Mouse (Mus musculus) testis, postnatal 10 days (tissue): Measurements from ENCODE around the gene Chkb.

ENCODE experiments used
- DNase-seq: peaks from one replicate; pipeline ENCODE4 v3.0.0; 2021; ENCODE audit warnings: low spot score

Gene Chkb

DNA sequence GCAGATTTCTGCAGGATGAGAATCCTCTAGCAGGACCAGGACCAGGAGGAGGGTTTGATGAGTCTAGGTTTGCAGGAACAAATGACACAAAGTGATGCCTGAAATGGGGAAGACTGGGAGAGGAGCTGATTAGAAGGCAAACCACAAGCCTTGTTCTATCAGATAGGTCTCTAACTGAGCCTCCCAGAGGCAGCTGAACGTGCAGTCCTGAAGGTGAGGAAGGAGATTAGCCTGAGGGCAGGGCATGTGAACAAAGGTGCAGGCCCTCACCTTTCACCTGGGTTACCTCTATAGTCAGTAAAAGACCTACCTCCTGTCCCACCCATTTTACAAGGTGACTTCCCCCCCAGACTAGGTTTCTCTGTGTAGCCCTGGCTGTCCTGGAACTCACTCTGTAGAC lies 30.0 kb downstream of the Chkb start:
- DNase-seq: no peak

DNA sequence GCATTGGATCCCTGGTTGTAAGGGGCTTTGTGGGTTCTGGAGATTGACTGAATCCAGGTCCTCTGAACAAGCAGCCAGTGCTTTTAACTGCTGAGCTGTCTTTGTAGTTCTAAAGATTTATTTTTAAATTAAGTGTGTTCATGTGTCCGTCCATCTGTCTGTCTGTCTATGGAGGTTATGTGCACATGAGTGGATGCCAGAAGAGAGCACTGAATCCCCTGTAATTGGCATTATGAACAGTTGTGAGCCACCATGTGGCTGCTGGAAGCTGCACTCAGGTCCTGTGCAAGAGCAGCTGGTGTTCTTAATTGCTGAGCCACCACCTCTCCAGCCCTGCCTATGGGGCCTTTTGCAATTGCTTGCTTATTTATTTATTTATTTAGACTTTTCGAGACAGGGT lies 31.6 kb downstream of the Chkb start:
- no peak for DNase-seq

DNA sequence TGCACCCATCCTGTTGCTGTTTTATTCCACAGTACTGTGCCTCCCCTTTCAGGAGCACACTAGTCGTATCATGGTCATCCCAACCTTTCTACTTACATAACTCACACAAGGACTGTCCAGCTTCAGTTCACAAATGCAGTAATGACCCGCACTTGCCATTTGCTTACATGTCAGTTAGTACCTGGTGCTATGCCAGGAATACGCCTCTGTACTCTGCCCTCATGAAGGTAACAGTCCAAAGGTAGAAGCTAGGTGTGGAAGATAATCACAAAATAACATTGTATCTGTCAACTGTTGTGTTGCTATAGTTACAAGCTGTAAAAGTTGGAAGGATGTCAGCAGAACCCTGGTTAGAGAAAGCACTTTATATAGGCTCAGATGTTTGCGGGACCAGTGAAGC lies 32.8 kb downstream of the Chkb start:
- no peak for DNase-seq

DNA sequence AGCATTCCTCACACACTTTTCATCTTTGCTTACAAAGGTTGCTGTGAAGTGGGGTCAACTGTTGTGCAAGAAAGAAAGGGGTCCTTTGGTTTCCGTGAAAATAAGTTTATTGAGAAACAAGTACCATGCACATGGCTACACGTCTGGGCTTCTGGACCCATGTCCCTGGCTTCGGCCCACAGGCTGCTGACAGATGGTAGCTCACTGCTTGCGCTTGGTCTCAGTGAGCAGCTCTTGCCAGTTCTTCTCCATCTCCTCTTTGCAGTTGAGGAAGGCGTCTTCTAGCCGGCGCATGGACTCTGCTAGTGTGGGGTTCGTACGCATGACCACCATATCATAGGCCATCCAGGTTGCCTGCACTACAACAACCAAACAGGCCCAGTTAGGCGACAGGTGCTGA lies 39.6 kb downstream of the Chkb start:
- no peak for DNase-seq

DNA sequence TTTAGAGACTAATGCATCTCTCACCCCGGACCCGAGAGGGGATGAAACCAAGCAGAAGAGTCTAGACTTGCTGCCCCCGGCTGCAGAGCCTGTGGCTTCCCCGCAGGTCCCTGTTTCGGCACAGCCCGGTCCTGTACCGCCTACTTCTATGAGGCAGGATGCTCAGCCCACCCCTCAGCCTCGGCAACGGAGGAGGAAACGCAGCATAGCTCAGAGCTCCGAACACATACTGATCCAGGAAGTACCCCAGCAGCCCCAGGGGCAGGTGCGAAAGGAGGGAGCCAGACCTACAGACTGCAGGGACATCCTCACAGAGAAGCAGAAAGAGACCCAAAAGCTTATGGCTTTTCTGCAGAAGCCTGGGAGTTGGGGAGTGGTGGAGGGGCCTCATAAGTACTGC lies 42.6 kb downstream of the Chkb start:
- no peak for DNase-seq

DNA sequence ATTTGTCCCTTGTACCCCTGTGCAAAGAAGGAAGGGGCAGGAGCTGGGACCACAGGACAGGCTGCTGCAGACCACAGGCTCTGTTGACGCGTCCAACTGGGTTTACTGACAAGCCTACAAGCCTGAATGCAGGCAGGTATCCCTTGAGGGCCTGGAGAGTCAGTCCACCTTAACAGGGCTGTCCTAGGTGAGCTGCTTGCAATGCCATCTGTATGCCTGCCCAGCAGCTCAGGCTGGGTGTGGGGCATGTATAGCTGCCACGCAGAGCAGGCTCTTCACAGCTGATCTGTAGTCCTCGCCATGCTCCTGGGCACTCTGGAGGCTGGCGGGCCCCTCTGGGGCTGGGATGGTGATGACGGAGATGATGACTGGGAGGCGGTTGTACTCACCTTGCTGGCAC lies 45.1 kb downstream of the Chkb start, which contains the start of gene Klhdc7b:
Gene Klhdc7b, plus strand, starts transcription at position 301 of the 400 bp plus-strand sequence.
- no peak for DNase-seq

DNA sequence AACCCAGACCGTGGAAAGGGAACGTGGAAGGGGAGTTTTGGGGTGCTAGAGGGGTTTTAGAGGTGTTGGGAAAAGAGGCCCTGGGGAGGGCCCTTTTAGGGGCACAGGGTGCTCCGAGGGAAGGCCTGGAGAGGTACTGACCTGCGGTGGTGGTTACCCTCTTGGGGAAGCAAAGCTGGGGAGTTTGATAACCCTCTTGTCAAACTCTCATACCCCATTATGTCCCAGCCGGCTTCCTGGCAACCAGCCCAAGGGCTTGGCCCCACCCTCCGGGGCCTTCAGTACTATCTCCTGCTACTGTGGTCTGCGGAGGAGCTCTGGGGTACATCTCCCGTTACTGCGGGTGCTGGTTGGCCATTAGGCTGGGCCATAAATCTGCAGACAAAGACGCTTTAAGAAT lies 50.3 kb downstream of the Chkb start:
- DNase-seq: peak; percentile 68

DNA sequence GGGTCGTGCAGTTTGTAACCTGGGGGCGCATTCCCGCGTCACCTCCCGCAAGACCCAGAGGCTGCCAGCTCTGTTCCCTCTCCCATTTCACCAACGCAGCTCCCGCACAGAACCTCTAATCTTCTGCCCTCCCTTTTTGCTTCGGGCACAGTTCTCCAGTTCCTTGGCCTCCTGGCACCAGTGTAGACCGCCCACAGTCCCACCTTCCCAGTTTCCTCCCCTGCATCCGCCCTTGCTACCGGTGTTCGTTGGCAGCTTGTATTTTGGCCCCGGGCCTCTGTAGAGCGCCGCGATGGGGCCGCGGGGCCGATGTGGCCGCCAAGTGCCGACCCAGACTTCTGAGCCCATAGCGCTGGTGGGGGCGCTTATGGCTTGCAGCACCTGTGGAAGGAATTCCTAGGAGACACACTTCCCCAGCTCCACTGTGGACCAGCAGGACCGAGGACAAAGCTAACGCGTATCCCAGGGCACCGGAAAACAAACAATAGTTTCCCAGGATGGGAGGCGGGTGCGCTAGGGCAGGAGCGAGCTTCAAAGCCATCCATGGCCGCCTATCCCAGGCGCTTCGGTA lies 50.8 kb downstream of the Chkb start, which contains the start of gene Odf3b:
Gene Odf3b, minus strand, starts transcription at position 452 of the 571 bp plus-strand sequence.
- DNase-seq: peak; percentile 50

DNA sequence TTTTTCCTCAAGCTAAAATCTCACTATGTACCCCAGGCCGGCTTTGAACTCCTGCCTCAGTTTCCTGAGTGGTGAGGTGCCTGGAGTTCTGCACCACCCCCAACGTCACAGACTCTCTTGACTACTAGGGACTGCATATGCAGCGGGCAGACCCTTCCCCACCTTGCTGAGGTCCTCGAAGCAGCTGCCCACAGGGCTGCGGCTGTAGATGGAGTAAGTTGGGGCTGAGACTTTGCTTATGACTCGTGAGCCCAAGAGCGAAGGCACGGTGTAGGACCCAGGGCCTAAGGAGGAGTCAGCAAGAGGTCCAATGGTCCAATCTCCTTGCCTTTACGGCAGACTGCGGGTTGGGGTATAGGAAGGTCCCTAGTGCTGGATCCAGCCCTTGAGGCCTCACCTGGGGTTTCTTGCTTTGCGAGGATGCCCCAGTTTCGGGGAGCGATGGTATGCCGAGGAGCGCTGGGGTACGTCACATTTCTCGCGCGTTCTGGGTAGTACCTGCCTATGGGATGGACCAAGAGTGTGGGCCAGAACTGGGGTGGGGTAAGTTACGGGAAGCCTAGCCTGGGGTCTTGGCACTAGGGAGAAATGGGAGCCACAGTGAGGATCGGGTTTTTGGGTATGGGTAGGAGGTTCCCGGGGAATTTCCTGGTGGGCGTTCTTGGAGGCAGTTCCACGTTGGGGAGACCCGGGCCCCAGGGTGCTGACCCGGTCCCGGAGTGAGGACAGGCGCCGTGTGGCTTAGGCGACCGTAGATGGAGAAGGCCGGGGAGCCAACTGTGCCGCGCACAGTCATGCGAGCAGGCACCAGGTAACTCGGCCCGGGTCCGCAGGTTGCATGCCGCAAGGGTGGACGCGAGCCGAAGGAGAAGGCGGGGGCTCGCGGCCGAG lies 51.5 kb downstream of the Chkb start:
- no peak for DNase-seq

DNA sequence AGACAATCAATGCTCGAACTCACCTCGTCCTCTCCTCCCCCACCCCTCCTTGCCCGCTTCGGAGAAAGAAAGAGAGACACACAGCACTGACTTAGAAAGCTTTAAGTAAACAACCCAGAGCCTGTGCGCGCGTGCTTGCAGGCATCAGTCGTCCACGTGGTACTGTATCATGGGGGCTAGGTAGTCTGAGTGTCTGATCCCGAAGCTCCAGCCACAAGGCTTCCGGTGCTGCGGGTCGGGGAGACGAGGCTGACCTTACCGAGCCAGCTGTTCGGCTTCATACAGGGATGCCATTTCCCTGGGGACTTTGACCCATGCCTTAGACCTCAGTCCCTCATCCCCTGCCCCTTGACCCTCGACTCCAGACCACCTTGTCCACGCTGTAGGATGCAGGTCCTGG lies 52.3 kb downstream of the Chkb start:
- no peak for DNase-seq

DNA sequence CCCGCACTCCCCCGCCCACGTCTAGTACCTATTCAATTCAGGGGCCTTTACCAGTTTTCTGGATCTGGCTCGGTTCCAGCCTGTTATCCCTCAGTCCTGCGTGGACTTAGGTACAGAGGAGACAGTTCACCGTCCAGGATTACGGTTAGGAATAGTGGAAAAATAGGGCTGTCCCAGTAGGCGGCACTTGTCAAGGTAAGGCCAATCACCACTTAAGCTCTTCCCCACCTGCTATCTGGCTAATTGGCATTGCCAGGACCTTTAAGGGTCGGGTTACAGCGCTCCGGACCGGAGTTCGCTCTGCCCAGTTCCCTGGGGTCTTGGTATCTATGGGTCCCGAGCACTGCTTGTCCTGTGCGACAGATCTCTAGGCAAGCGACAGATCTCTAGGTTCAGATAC lies 52.8 kb downstream of the Chkb start, which contains the start of gene Tymp:
Gene Tymp, minus strand, starts transcription at position 83 of the 400 bp plus-strand sequence.
- DNase-seq: peak; percentile 48
